Mouse (Mus musculus): ENCODE results near the gene Tubal3. TPM values are rescaled to one million over a fixed set of nuclear protein-coding genes. Genes with fewer than 3 reads are reported as not detected.

Gene Tubal3
- total and polyA plus RNA-seq, 2 experiments from 2014 or later, result 0.05 TPM; not detected in 1

DNA sequence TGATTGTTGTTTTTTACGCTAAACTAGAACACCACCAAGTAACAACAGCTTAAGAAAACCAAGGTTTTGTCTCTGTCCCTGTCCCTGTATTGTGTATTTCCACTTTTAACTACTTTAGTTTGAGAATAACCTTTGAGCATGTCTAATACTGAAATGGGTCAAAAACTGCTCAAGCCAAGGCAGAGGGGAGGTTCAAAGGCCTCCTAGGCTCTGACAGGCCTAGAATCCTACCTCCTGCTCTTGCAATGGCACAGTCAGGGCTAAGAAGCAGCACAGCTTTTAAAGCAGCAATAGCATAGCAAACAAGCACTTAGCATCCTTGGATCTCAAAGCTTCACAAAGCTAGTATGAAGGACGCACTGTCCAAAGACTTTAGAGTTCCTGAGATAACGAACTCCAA, 29.0 kb upstream of the Tubal3 start:
- Histone ChIP-seq H3K4me3 (ENCODE audit: low read depth, low read length) (no peak overlapping the region), H3K27ac (ENCODE audit: low read depth, low read length) (no peak overlapping the region), H3K4me2 (ENCODE audit: low read depth) (no peak overlapping the region), H3K36me3 (ENCODE audit: insufficient read depth) (0 out of 2 replicates have a peak, but pooled peaks cover 17% of the 10 kb centered on the region), H3K4me1 (ENCODE audit: insufficient read depth) (no peaks in the 10 kb centered on the region), H3K27me3 (ENCODE audit: insufficient read depth, low read length) (no peaks in the 10 kb centered on the region), H3K9me3 (ENCODE audit: low read length) (no peaks in the 10 kb centered on the region), H3K9ac (no peak overlapping the region)
- ATAC-seq (no peak), DNase-seq (no peak)
- 84% methylated on average over 3 of the region's 3 CpGs for WGBS
- no peak for TF ChIP-seq CTCF (IDR thresholded peaks at IDR 0.05; ENCODE audit: low read depth)

DNA sequence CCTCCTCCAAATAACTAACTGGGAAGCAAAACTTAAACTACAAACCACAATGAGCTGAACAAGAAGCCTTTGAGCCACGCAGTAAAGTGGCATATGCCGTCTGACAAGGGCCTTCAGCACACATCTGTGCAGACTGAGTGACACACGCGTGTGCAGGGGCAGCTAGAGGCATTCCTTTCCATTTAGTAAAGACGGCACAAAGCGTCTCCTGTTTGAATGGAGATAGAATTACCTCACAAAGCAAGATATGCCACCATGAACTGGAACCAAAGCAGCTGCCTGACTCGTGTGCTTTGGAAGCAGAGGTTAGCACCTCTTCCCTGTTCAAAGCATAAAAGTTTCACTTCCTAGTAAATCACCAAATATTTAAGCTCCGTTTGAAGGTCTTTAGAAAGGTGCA, 28.0 kb upstream of the Tubal3 start:
- 0 out of 2 replicates have a peak, but pooled peaks cover 17% of the 10 kb centered on the region for H3K36me3 ChIP-seq (ENCODE audit: insufficient read depth)
- no peaks in the 10 kb centered on the region for H3K27me3 ChIP-seq (ENCODE audit: insufficient read depth, low read length)
- TF ChIP-seq CTCF (IDR thresholded peaks at IDR 0.05; ENCODE audit: low read depth), result no peak
- no peaks in the 10 kb centered on the region for H3K4me1 ChIP-seq (ENCODE audit: insufficient read depth)
- H3K9me3 ChIP-seq (ENCODE audit: low read length), result no peaks in the 10 kb centered on the region
- H3K4me3 ChIP-seq (ENCODE audit: low read depth, low read length), result no peak overlapping the region
- DNase-seq, result no peak
- ATAC-seq, result no peak
- H3K9ac ChIP-seq, result no peak overlapping the region
- WGBS, result 54% methylated on average over 8 of the region's 8 CpGs
- H3K4me2 ChIP-seq (ENCODE audit: low read depth), result no peak overlapping the region
- H3K27ac ChIP-seq (ENCODE audit: low read depth, low read length), result no peak overlapping the region

DNA sequence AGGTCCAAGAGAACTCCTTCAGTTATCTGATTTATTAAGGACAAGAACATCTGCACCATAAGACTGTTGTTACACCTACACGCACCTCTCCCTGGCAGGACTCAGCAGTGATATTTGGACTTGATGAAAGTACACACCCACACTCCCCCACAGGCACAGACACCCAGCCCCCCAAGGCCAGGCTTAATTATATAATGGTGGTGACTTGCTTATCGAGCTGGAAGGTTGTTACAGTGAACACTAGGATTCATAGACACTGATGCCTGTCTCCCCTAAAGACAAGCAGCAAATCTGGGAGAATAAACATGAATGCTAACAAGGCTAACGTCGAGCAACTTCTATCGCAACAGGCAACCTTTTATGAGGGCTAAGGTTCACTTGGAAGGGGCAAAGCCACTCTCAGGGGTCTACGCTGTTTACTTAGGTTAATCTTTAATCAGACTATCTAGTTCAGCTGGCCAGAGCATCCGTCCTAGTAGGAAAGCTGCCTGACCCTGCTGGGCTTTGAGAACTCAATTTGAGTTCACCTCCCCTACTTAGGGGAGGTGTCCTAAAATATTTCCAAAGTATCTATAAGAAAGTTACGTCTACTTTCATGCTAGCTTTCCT, 26.5 kb upstream of the Tubal3 start:
- no peaks in the 10 kb centered on the region for H3K4me1 ChIP-seq (ENCODE audit: insufficient read depth)
- no peak overlapping the region for H3K4me3 ChIP-seq (ENCODE audit: low read depth, low read length)
- H3K36me3 ChIP-seq (ENCODE audit: insufficient read depth), result 0 out of 2 replicates have a peak, but pooled peaks cover 14% of the 10 kb centered on the region
- H3K27me3 ChIP-seq (ENCODE audit: insufficient read depth, low read length), result no peaks in the 10 kb centered on the region
- ATAC-seq (no peak), DNase-seq (no peak)
- no peaks in the 10 kb centered on the region for H3K9me3 ChIP-seq (ENCODE audit: low read length)
- no peak overlapping the region for H3K4me2 ChIP-seq (ENCODE audit: low read depth)
- no peak overlapping the region for H3K9ac ChIP-seq
- 59% methylated on average over 8 of the region's 8 CpGs for WGBS
- no peak overlapping the region for H3K27ac ChIP-seq (ENCODE audit: low read depth, low read length)
- TF ChIP-seq CTCF (IDR thresholded peaks at IDR 0.05; ENCODE audit: low read depth), result no peak

DNA sequence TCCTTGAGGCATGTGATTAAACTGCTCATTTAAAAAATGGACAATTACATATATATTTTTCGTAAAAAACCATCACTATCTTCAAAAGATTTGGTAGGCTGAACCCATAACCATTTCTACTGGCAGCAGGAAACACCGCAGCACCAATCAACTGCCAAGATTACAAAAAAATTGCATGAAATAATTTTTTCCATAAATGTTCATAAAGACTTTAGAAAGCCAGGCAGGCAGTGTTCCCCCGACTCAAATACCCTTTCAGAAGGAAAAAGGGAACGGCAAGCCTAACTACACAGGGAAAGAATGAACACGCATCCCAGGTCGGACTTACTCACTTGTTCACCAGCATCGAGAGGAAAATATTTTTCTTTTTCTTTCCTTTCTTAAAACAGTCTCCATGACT, 25.5 kb upstream of the Tubal3 start:
- Histone ChIP-seq H3K9me3 (ENCODE audit: low read length) (no peaks in the 10 kb centered on the region), H3K4me1 (ENCODE audit: insufficient read depth) (no peaks in the 10 kb centered on the region), H3K27me3 (ENCODE audit: insufficient read depth, low read length) (no peaks in the 10 kb centered on the region), H3K27ac (ENCODE audit: low read depth, low read length) (no peak overlapping the region), H3K4me3 (ENCODE audit: low read depth, low read length) (peak overlapping the region; percentile 49), H3K36me3 (ENCODE audit: insufficient read depth) (0 out of 2 replicates have a peak, but pooled peaks cover 4% of the 10 kb centered on the region), H3K9ac (0 out of 2 replicates have a peak overlapping the region, but pooled peaks have one; percentile 54), H3K4me2 (ENCODE audit: low read depth) (peak overlapping the region; percentile 78)
- WGBS, result 22% methylated on average over 7 of the region's 7 CpGs
- TF ChIP-seq CTCF (IDR thresholded peaks at IDR 0.05; ENCODE audit: low read depth), result no peak
- ATAC-seq (no peak), DNase-seq (no peak)

DNA sequence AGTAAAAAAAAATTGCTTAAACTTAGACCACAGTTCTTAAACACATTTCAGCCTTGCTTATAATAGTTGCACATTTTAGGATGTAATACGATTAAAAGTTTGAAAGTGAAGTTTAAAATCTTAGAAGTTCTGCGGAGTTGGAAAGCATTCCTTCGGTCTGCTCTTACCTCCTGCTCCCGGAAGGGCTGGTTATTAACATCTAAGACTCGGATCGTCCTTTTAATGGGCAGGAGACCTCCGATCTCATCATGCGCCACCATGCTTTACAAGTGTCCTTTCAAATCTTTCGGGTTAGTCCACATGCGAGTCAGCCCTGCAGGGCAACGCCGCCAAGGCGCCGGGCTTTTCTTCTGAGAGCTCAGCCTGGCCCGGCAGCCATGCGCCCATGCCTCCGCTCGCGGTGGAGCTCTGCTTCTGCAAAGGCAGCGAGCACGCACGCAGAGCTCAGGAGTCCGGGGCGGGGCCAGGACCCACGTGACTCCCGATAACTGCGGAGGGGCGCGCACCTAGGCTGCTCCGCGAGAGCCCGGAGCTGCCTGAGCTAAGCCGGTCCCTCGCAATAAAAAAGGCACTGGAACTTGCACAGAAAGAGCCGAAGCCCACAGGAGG, 24.8 kb upstream of the Tubal3 start:
- 0 out of 2 replicates have a peak, but pooled peaks have one; percentile 13 for TF ChIP-seq CTCF (IDR thresholded peaks at IDR 0.05; ENCODE audit: low read depth)
- H3K9me3 ChIP-seq (ENCODE audit: low read length), result no peaks in the 10 kb centered on the region
- no peaks in the 10 kb centered on the region for H3K27me3 ChIP-seq (ENCODE audit: insufficient read depth, low read length)
- H3K4me1 ChIP-seq (ENCODE audit: insufficient read depth), result no peaks in the 10 kb centered on the region
- DNase-seq (peak; percentile 83), ATAC-seq (peak; percentile 99)
- WGBS, result under 1% methylated on average over 35 of the region's 35 CpGs
- peak overlapping the region; percentile 49 for H3K4me3 ChIP-seq (ENCODE audit: low read depth, low read length)
- no peaks in the 10 kb centered on the region for H3K36me3 ChIP-seq (ENCODE audit: insufficient read depth)
- H3K4me2 ChIP-seq (ENCODE audit: low read depth), result peak overlapping the region; percentile 78
- no peak overlapping the region for H3K27ac ChIP-seq (ENCODE audit: low read depth, low read length)
- H3K9ac ChIP-seq, result peak overlapping the region; percentile 54

DNA sequence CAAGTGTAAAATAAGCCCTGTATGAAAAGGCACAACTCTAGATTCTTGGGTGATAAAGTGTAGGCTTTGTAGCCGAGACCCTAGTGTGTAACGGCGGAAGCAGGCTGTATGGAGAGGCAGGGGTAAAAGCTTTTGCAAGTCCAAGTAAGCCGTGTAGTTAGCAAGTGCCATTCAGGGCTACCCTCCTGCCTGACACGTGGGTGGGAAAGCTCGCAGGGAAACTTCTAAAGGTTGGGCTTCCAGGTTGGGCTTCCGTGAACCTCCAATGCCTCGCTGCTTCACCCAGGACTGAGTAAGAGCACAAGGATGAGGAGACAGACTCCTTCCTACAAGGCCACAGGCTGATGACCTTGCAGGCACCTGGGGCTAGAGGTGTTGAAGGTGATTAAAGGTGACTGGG, 23.5 kb upstream of the Tubal3 start:
- no peak for ATAC-seq
- Histone ChIP-seq H3K9me3 (ENCODE audit: low read length) (no peaks in the 10 kb centered on the region), H3K27me3 (ENCODE audit: insufficient read depth, low read length) (no peaks in the 10 kb centered on the region), H3K27ac (ENCODE audit: low read depth, low read length) (no peak overlapping the region), H3K4me1 (ENCODE audit: insufficient read depth) (no peaks in the 10 kb centered on the region), H3K9ac (no peak overlapping the region), H3K4me3 (ENCODE audit: low read depth, low read length) (no peak overlapping the region), H3K4me2 (ENCODE audit: low read depth) (no peak overlapping the region), H3K36me3 (ENCODE audit: insufficient read depth) (no peaks in the 10 kb centered on the region)
- DNase-seq, result no peak
- WGBS, result 75% methylated on average over 8 of the region's 8 CpGs
- no peak for TF ChIP-seq CTCF (IDR thresholded peaks at IDR 0.05; ENCODE audit: low read depth)

DNA sequence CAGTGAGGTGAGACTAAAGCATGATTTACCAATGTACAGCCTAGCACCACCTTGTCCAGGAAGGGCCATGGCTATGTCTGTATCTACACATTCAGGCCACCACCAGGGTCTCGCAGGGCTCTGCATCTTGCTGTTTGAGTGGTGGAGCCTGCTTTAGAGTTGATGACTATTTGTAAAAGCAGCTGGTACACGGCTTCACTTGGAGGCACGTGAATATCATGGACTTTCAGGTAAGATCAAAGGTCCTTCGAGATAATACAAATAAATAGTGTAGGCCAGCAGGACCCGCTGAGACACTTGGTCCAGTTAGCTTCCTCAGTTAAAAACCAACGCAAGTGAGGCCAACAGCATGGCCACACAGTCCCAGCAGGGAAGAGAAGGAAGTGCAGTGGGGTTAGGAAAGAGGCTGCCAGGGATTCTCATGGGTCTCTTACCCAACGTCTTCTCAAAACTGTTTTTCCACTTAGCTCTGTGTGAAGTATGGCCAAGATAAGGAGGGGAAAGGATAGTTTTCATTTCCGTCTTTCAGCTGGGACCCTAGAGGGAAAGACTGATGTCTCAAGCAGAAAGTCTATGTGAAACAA, 22.6 kb upstream of the Tubal3 start:
- TF ChIP-seq CTCF (IDR thresholded peaks at IDR 0.05; ENCODE audit: low read depth), result no peak
- Histone ChIP-seq H3K4me3 (ENCODE audit: low read depth, low read length) (no peak overlapping the region), H3K4me1 (ENCODE audit: insufficient read depth) (no peaks in the 10 kb centered on the region), H3K4me2 (ENCODE audit: low read depth) (no peak overlapping the region), H3K9ac (no peak overlapping the region), H3K36me3 (ENCODE audit: insufficient read depth) (no peaks in the 10 kb centered on the region), H3K9me3 (ENCODE audit: low read length) (no peaks in the 10 kb centered on the region), H3K27me3 (ENCODE audit: insufficient read depth, low read length) (no peaks in the 10 kb centered on the region), H3K27ac (ENCODE audit: low read depth, low read length) (no peak overlapping the region)
- WGBS, result 90% methylated on average over 8 of the region's 8 CpGs
- ATAC-seq, result no peak
- DNase-seq, result no peak
